Mouse (Mus musculus) erythroblast, embryonic 14.5 days (primary cell): Measurements from ENCODE around the gene Gpn2.

Source experiments
- GATA1 ChIP-seq: IDR thresholded peaks from 2 replicates; pipeline ENCODE4 v1.6.1; 2012; ENCODE audit warnings: low read length, inconsistent platforms, mixed read lengths
- TAL1 ChIP-seq: IDR thresholded peaks from 3 replicates; pipeline ENCODE4 v1.6.1; 2012; ENCODE audit warnings: low read length, inconsistent platforms, mixed read lengths

DNA sequence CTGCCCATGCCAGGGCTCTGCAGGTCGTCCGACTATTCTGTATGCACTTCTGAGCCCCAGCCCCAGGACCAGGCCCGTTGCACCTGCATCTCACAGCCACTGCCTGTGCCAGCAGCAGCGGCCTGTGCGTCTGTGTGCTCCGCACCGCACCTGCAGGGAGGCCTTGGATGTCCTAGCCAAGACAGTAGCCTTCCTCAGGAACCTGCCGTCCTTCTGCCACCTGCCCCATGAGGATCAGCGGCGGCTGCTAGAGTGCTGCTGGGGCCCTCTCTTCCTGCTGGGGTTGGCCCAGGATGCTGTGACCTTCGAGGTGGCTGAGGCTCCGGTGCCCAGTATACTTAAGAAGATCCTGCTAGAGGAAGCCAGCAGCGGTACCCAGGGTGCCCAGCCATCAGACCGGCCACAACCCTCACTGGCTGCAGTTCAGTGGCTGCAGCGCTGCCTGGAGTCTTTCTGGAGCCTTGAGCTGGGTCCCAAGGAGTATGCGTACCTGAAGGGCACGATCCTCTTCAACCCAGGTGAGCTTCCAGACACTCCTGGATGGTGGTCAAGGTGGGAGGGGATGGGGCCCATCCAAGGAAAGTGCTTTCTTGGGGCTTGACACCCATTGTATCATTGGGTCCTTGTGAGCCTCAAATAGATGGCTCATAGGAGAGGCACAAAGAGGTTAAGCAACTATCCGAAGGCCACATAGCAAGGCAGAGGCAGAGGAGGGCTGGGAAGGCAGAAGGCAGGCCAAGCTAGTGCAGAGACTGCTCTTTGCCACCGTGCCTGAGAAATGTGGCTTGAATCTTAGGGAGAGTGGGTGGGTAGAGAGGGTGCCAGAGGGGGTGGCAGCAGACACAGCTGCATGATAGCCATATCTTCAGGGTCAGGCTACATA, 30.5 kb upstream of the Gpn2 start:
- TF ChIP-seq GATA1: no peak
- no peak for TF ChIP-seq TAL1
